Mouse (Mus musculus) thymus, adult 2 months (tissue): ENCODE results near the gene Stam. TPM values are rescaled to one million over a fixed set of nuclear protein-coding genes. Genes with fewer than 3 reads are reported as not detected.
A peak's percentile ranks its signal among the peaks of the same experiment; 100 is the strongest.

Experiments used
- DNase-seq: peaks from one replicate; pipeline ENCODE4 v3.0.0; 2021
- H3K27ac ChIP-seq: fragments of 200-500 bp; 2 replicates; pipeline ENCODE4 v1.5.1; 2012; ENCODE audit warnings: low read length, control low read depth; ENCODE audit not compliant: control insufficient read depth, insufficient read depth
- H3K27me3 ChIP-seq: fragments of 200-500 bp; 2 replicates; pipeline ENCODE4 v1.6.1; 2012; ENCODE audit warnings: mild to moderate bottlenecking, low read length, moderate library complexity, mixed read lengths; ENCODE audit not compliant: control insufficient read depth, insufficient read depth
- H3K36me3 ChIP-seq: fragments of 200-500 bp; 2 replicates; pipeline ENCODE4 v1.6.1; 2012; ENCODE audit warnings: mild to moderate bottlenecking, low read length, moderate library complexity; ENCODE audit not compliant: control insufficient read depth, insufficient read depth
- H3K4me1 ChIP-seq: fragments of 200-500 bp; replicated peaks from 2 replicates; pipeline ENCODE4 v1.6.1; 2012; ENCODE audit warnings: low read length; ENCODE audit not compliant: control insufficient read depth, insufficient read depth
- H3K4me3 ChIP-seq: fragments of 200-500 bp; 2 replicates; pipeline ENCODE4 v1.5.1; 2012; ENCODE audit warnings: mild to moderate bottlenecking, low read length, control low read depth, moderate library complexity; ENCODE audit not compliant: control insufficient read depth, insufficient read depth
- CTCF ChIP-seq: fragments of 200-500 bp; IDR thresholded peaks from 2 replicates; pipeline ENCODE4 v1.5.1; 2012; ENCODE audit warnings: mild to moderate bottlenecking, control low read depth, low read length, moderate library complexity, borderline replicate concordance; ENCODE audit not compliant: control insufficient read depth, poor library complexity, insufficient read depth; ENCODE audit errors: extremely low read depth
- POLR2A ChIP-seq: fragments of 200-500 bp; IDR thresholded peaks from 2 replicates; pipeline ENCODE4 v1.6.1; 2012; ENCODE audit warnings: mild to moderate bottlenecking, low read length, control low read depth, moderate library complexity; ENCODE audit not compliant: control insufficient read depth, poor library complexity, insufficient read depth; ENCODE audit errors: extremely low read depth
- WGBS: fragments of 180-500 bp; shearing (Covaris S2); methylation state at CpG from one replicate; pipeline ENCODE4 v1.1.7; 2018; 5-methylcytosine and 5-hydroxymethylcytosine counted together
- polyA plus RNA-seq: library from polyadenylated mRNA; depleted of rRNA; stranded (reverse); fragments of >200 nt; gene quantifications from 2 replicates; pipeline ENCODE4 v1.2.3, GENCODE M21; 2012

The Stam gene
- polyA plus RNA-seq, 1 experiment, result 21.1 TPM

DNA sequence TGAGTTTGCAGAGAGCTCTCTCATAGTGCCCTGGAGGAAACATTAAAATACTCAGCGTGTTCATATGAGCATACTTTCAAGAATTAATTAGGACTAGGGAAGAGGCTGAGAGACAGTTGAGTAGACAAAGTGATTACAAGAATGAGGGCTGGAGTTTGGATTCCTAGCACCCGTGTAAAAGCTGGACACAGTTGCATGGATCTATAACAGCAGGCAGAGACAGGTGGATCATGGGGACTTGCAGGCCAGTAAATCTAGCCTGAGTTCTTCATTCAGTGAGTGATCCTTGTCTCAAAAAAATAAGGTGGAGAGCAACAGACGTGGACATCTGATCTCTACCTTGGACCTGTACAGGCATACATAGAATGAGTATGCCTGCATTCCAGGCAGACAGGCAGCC is 85.1 kb downstream of the Stam start:
- H3K4me3 ChIP-seq, result no peak overlapping the region
- no peak overlapping the region for H3K27ac ChIP-seq
- H3K4me1 ChIP-seq, result no peaks in the 10 kb centered on the region
- H3K36me3 ChIP-seq, result no peaks in the 10 kb centered on the region
- WGBS, result 93% methylated on average over 3 of the region's 3 CpGs
- no peak for TF ChIP-seq CTCF
- TF ChIP-seq POLR2A, result no peak
- H3K27me3 ChIP-seq, result no peaks in the 10 kb centered on the region
- DNase-seq, result no peak

DNA sequence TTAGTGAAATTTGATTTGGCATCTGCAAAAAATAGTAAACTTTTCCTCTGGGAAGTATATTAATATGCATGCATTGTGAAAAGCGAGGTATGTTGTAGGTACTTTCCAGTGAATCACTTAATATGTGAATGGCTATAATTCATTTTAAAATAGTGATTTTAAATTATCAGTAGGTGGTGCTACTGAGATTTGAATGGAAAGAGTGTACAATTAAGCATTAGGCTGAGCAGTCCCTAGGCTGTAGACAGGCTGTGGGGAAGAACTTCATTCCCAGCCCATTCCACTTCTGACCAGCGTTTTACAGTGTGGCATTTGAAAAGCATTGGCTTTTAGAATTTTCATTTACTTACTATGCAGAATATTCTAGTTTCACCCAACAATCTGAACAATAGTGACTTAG is 85.9 kb downstream of the Stam start:
- TF ChIP-seq CTCF, result no peak
- TF ChIP-seq POLR2A, result no peak
- WGBS, result 80% methylated on average over 2 of the region's 2 CpGs
- H3K4me1 ChIP-seq, result peaks cover 5% of the 10 kb centered on the region

DNA sequence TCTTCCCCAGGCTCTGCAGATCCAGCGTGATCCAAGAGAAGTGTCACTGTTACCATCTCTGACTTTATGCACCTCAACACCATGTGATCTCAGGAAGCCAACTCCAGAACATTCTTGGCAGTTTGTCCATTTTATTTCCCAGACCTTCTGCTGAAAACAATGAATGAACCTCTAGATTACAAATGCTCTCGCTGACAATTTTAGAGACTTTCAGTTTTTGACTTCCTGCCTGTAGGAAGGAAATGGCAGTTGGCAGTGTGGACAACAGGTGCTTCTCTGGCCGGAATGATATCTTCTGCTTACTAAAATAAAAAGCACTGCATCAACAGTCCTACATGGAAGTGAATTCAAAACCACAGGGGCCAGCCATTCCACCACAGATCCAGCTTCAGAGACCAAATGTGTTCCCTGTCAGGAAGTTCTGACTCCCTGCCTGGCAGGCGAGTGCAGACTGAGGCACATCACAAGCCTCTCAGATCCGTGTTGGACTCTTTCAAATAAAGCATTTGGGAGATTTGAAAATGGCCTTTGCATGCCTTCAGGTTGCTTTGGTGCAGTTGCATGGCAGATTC is 90.6 kb downstream of the Stam start:
- WGBS, result 21% methylated on average over 5 of the region's 5 CpGs
- no peaks in the 10 kb centered on the region for H3K36me3 ChIP-seq
- no peak overlapping the region for H3K4me3 ChIP-seq
- H3K27ac ChIP-seq, result peak overlapping the region; percentile 68
- DNase-seq, result no peak
- H3K4me1 ChIP-seq, result peaks cover 16% of the 10 kb centered on the region
- H3K27me3 ChIP-seq, result no peaks in the 10 kb centered on the region
- TF ChIP-seq CTCF (no peak), POLR2A (no peak)

More for the DNA sequence above, 85.9 kb downstream of the Stam start:
- Histone ChIP-seq H3K27ac (no peak overlapping the region), H3K27me3 (no peaks in the 10 kb centered on the region), H3K36me3 (no peaks in the 10 kb centered on the region), H3K4me3 (no peak overlapping the region)
- DNase-seq, result no peak

DNA sequence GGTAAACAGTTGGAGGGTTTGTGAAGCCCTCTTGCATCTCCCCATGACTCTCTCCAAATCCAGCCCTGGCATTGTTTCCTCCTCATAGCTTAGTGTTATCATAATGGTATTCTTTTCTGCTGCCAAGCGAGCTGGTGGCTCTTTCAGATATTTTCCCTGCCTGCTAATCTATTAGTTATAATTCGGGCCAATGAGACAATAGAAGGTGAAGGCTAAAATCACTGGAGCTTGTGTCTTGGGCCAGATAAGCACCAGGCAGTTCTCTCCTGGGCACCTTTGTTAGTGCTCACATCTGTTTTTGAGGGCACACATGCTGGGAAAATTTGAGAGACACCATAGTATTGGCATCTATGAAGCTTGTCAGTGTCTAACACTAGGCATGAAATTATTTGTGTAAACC is 91.2 kb downstream of the Stam start:
- Histone ChIP-seq H3K4me3 (no peak overlapping the region), H3K36me3 (no peaks in the 10 kb centered on the region), H3K27ac (peak overlapping the region; percentile 68), H3K27me3 (no peaks in the 10 kb centered on the region), H3K4me1 (peaks cover 16% of the 10 kb centered on the region)
- no peak for DNase-seq
- no peak for TF ChIP-seq CTCF
- TF ChIP-seq POLR2A, result no peak
- 78% methylated on average over 2 of the region's 2 CpGs for WGBS

DNA sequence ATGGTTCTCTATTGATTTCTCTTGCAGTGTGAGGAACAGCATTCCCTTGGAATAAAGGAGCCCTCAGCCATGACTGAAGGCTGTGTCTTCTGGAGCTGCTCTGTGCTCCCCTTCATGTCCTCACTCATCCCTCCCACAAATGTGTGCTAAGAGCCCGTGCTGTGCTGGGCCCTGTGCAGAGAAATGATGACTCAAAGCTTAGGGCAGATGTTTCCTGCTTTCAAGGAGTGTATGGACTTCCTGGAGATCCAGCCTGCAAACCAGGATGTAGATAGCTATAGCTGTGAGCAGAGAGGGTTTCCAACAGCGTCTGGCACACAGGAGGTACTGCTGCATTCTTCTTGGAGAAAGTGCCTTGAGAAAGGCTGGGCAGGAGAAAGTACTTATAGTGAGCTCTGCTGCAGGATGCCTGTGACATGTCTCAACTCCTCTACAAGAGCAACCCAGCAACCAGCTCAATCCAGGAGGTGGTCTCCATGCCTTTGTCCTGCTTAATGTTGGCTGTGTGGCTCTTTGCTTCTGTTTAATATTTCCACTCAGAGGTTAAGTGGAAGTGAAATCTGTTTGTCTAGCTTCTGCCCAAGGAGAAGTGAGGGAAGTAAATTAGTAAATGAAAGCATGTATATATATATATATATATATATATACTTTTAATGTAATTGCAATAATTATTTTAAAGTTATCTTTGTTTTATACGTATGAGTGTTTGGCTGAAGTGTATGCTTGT is 91.9 kb downstream of the Stam start:
- DNase-seq, result peak; percentile 10
- H3K27ac ChIP-seq, result no peak overlapping the region
- no peak overlapping the region for H3K4me3 ChIP-seq
- peaks cover 16% of the 10 kb centered on the region for H3K4me1 ChIP-seq
- no peaks in the 10 kb centered on the region for H3K27me3 ChIP-seq
- TF ChIP-seq CTCF (no peak), POLR2A (no peak)
- WGBS, result 39% methylated on average over 3 of the region's 3 CpGs
- H3K36me3 ChIP-seq, result no peaks in the 10 kb centered on the region

DNA sequence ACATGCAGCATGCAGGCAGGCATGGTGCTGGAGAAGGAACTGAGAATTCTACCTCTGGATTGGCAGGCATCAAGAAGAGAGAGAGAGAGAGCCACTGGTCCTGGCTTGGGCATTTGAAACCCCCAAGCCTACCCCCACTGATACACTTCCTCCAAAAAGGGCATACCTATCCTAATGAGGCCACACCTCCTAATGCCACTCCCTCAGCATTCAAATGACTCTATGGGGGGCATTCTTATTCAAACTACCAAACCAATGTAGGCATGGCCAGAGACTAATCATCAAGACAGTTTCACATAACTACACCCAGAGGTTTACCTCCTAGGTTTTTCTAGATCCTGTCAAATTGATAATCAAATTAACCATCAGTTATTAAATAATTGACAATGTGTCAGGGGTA is 93.8 kb downstream of the Stam start:
- DNase-seq, result no peak
- Histone ChIP-seq H3K4me3 (no peak overlapping the region), H3K36me3 (no peaks in the 10 kb centered on the region), H3K27ac (no peak overlapping the region), H3K27me3 (no peaks in the 10 kb centered on the region), H3K4me1 (peaks cover 16% of the 10 kb centered on the region)
- TF ChIP-seq CTCF, result no peak
- TF ChIP-seq POLR2A, result no peak
